Mouse (Mus musculus) lung, postnatal 10 days (tissue): ENCODE measurements at regions not wholly inside any gene's neighbourhood (a gene's known extent, or its start where the extent isn't known, plus 50 kb on each side); places are given as distances from the start of the nearest gene placed in this dataset.
A peak's percentile ranks its signal among the peaks of the same experiment; 100 is the strongest.

ENCODE experiments used
- DNase-seq: peaks from one replicate; pipeline ENCODE4 v3.0.0; 2021

DNA sequence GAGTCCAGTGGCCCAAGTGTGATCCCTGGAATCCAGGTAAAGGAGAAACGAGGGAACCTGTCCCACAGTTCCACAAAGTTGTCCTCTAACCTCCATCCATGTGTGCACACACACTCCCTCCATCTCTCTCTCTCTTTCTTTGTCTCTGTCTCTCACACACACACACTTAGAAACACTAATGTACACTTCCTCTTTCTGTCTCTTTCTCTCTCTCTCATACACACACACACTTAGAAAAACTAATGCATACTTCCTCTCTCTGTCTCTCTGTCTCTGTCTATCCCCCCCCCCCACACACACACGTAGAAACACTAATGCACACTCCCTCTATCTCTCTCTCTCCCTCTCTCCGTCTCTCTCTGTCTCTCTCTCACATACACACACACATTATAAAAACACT, 61.2 kb upstream of the Bmp2k start:
- DNase-seq: no peak

DNA sequence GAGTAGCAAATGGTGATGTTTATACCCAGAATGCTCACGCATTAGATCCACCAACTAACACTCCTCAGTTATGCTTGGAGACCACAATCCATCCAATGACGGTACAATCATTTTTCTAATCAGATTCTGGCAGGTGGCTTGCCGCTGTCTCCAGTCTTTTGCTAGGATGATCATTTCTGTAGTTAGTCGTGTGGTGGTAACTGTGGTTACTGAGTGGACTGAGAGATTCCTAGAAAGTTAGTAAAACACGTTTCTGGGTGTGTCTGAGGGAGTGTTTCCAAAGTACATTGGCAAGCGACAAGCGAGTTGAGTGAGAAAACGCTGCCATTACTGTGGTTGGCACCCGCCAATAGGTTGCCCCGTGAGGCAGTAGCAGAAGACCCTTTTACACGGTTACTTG, 58.8 kb upstream of the Bmp2k start:
- no peak for DNase-seq

DNA sequence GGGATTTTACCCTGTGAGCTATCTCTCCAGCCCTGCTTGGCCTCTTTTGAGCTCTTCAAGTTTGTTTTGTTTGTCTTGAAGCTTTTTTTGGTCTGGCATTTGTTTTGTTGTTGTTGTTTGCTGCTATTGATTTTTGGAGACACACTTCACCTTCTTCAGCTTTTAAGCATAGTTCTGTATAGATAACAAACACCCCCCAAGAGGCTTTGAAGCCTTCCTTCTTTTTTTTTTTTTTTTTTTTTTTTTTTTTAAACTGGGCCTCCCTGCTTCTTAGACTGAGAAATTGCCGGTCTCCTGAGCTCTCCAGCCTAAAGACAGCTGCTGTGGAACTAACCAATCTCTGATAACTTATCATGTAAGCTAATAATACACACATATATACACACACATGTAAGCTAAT, 58.2 kb upstream of the Bmp2k start:
- no peak for DNase-seq

- peak; percentile 29 for DNase-seq
These were observed 57.1 kb upstream of the Bmp2k start for GRCm38 (mm10) chr5:96940170-96941086.

- DNase-seq: peak; percentile 56
These were observed 56.4 kb upstream of the Bmp2k start for GRCm38 (mm10) chr5:96941087-96941468.

DNA sequence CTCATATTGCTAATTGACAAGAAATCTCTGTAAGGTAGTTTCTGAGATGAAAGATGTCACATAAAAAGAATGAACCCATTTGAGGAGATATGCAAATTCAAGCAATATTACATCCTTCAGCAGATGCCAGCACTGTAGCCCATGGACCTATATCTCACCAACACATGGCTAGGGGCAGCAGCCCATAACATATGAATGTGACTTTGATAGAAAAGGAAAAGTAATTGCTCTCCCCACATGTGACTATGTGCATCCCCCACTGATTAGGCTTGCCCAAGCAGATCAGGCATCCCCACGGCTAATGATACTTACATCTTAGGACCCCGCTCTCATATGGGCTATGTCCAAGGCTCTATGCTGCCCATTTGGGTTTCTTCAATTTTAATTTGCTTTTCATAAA, 56.0 kb upstream of the Bmp2k start:
- no peak for DNase-seq
